Mouse (Mus musculus) intestine, embryonic 15.5 days (tissue): ENCODE results near the gene Dnajb6. TPM values are rescaled to one million over a fixed set of nuclear protein-coding genes. Genes with fewer than 3 reads are reported as not detected.

Experiments used
- ATAC-seq: fragments of 200-750 bp; cut with Nextera tagmentation; 2 replicates; pipeline ENCODE4 v1.8.0; 2017; ENCODE audit warnings: moderate TSS enrichment, moderate library complexity
- H3K27ac ChIP-seq: fragments of 300-500 bp; sonication (generic); 2 replicates; pipeline ENCODE4 v1.5.1; 2015; ENCODE audit warnings: mild to moderate bottlenecking, inconsistent platforms
- H3K27me3 ChIP-seq: fragments of 300-500 bp; sonication (generic); replicated peaks from 2 replicates; pipeline ENCODE4 v1.6.1; 2015; ENCODE audit warnings: inconsistent platforms
- H3K36me3 ChIP-seq: fragments of 300-500 bp; sonication (generic); 2 replicates; pipeline ENCODE4 v1.6.1; 2015; ENCODE audit warnings: inconsistent platforms
- H3K4me1 ChIP-seq: fragments of 300-500 bp; sonication (generic); replicated peaks from 2 replicates; pipeline ENCODE4 v1.6.1; 2015; ENCODE audit warnings: inconsistent platforms
- H3K4me2 ChIP-seq: fragments of 300-500 bp; sonication (generic); replicated peaks from 2 replicates; pipeline ENCODE4 v1.6.1; 2015; ENCODE audit warnings: mild to moderate bottlenecking, inconsistent platforms
- H3K4me3 ChIP-seq: fragments of 300-500 bp; sonication (generic); replicated peaks from 2 replicates; pipeline ENCODE4 v1.5.1; 2015; ENCODE audit warnings: inconsistent platforms
- H3K9ac ChIP-seq: fragments of 300-500 bp; sonication (generic); 2 replicates; pipeline ENCODE4 v1.6.1; 2015; ENCODE audit warnings: inconsistent platforms
- H3K9me3 ChIP-seq: fragments of 300-500 bp; sonication (generic); 2 replicates; pipeline ENCODE4 v1.6.1; 2016; ENCODE audit warnings: inconsistent platforms
- WGBS: fragments of 180-500 bp; shearing (Covaris S2); methylation state at CpG from one replicate; pipeline ENCODE4 v1.1.7; 2015; 5-methylcytosine and 5-hydroxymethylcytosine counted together
- polyA plus RNA-seq: library from polyadenylated mRNA; unstranded; fragments of >200 nt; fragmentation: Nextera tagmentation; extraction: Ambion mirVana; gene quantifications from 2 replicates; pipeline ENCODE4 v1.2.1, GENCODE M21; 2015

The Dnajb6 gene
- polyA plus RNA-seq, 1 experiment from 2014 or later, result 138 TPM

DNA sequence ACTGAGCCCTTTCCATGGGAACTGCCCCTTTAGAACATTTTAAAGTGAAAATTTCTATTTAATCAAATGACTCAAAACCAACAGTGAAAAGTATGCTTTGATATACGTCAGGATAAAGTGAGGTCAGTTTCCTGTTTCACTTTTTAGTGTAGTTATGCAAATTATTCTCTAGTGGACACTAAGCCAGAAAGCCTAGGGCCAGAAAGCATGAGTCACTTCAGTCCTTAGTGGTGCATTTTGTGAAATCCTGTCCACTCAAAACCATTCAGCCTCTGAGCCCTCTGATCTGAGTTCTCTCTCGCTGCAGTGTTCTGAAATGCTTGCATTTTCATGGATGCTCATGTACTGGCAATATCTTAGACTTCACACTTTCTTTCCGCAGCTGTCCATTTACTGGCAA is 126.0 kb downstream of the Dnajb6 start:
- Histone ChIP-seq H3K27me3 (no peaks in the 10 kb centered on the region), H3K36me3 (no peaks in the 10 kb centered on the region), H3K4me2 (no peak overlapping the region), H3K9me3 (no peaks in the 10 kb centered on the region), H3K4me1 (no peaks in the 10 kb centered on the region), H3K9ac (no peak overlapping the region), H3K4me3 (no peak overlapping the region), H3K27ac (no peak overlapping the region)
- ATAC-seq, result no peak
- WGBS, result 71% methylated on average over 3 of the region's 3 CpGs

DNA sequence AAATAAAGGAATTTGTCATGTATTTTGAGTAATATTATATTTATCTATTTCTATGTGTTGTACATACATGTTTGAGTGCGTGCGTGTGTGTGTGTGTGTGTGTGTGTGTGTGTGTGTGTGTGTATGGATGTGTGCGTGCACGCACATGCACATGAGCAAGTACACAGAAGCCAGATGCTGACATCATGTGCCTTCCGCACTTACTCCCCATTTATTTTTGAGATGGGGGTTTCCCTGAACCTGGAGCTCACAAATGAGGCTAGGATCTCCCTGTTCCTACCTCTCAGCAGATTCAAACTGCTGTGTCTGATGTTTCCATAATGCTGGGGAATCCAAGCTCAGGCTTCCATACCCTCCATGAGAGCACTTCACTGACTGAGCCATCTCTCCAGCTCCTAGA is 126.9 kb downstream of the Dnajb6 start:
- no peaks in the 10 kb centered on the region for H3K9me3 ChIP-seq
- H3K4me1 ChIP-seq, result no peaks in the 10 kb centered on the region
- H3K27ac ChIP-seq, result no peak overlapping the region
- no peak overlapping the region for H3K4me2 ChIP-seq
- H3K9ac ChIP-seq, result no peak overlapping the region
- WGBS, result 96% methylated on average over 5 of the region's 5 CpGs
- H3K36me3 ChIP-seq, result no peaks in the 10 kb centered on the region
- no peak overlapping the region for H3K4me3 ChIP-seq
- no peak for ATAC-seq
- no peaks in the 10 kb centered on the region for H3K27me3 ChIP-seq

DNA sequence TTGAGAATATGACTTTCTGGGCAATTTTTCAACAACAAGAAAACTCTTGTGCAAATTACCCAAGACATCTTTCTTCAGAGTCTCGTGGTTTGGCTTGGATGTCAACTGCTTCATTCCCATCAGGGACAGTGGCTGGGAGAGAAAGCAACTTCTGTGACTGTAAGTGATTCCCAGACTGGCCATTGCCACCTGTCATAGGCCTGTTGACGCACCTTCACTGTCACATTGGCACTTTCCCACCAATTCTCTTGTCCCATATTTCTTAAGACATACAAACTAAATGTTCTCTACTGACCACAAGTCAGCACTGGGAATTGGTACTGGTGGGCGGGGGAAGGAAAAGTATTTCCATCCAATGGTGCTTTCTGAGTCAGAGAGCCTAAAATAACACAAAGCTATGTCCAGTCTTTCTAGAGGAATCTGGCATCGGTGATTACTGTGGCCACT is 128.8 kb downstream of the Dnajb6 start:
- H3K27ac ChIP-seq, result no peak overlapping the region
- H3K9ac ChIP-seq, result no peak overlapping the region
- ATAC-seq, result no peak
- H3K9me3 ChIP-seq, result no peaks in the 10 kb centered on the region
- no peaks in the 10 kb centered on the region for H3K4me1 ChIP-seq
- H3K4me3 ChIP-seq, result no peak overlapping the region
- WGBS, result 77% methylated on average over 4 of the region's 4 CpGs
- H3K36me3 ChIP-seq, result no peaks in the 10 kb centered on the region
- no peak overlapping the region for H3K4me2 ChIP-seq
- H3K27me3 ChIP-seq, result no peaks in the 10 kb centered on the region

DNA sequence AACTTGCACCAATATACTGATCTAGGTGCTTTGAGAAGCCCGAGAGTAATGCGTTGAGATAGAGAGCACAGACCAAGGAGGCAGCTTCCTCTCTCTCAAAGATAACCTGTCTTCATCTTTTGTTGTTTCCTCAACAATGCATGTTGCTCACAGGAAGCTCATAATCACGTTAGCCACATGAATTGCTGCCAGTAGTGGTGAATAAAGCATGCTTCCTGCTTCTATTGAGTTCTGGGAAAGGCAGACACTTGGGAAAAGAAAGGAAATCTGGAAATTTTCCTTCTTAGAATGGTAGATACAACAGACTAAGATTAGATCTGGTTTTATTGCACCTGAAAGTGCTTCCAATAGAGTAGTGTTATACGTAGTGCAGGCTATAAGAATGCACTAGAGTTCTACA is 129.5 kb downstream of the Dnajb6 start:
- no peaks in the 10 kb centered on the region for H3K9me3 ChIP-seq
- no peak overlapping the region for H3K4me2 ChIP-seq
- H3K27me3 ChIP-seq, result no peaks in the 10 kb centered on the region
- H3K27ac ChIP-seq, result no peak overlapping the region
- H3K4me3 ChIP-seq, result no peak overlapping the region
- 74% methylated on average over 4 of the region's 4 CpGs for WGBS
- no peak for ATAC-seq
- H3K9ac ChIP-seq, result no peak overlapping the region
- H3K4me1 ChIP-seq, result no peaks in the 10 kb centered on the region
- no peaks in the 10 kb centered on the region for H3K36me3 ChIP-seq

Other genes with a start within 250 kb of the Dnajb6 start
- 25.5 and 25.6 TPM in 2 replicates for gene Ube3c, start 166.4 kb upstream of the Dnajb6 start, polyA plus RNA-seq
- not detected in 2 replicates for gene Gm5129, start 248 bp downstream of the Dnajb6 start, polyA plus RNA-seq